Mouse (Mus musculus): ENCODE measurements around the gene Ifi44. TPM values are rescaled to one million over a fixed set of nuclear protein-coding genes. Genes with fewer than 3 reads are reported as not detected.
A peak's percentile ranks its signal among the peaks of the same experiment; 100 is the strongest.

Gene Ifi44
- under 1 TPM in 1 of 2 experiments, not detected in 1; 0.52 TPM for total RNA-seq (2021)
- long read RNA-seq, experiment 1 = 0 reads
- long read RNA-seq, experiment 2 = 0 reads

- intact Hi-C loops (cut with DNase I) = no loop called here
- DNase-seq = no peak
Observed at GRCm38 (mm10) chr3:151749737-151750136, at the start of gene Ifi44. TSS of gene Ifi44 (minus strand) at chr3:151749960.

- no peak for DNase-seq
- intact Hi-C loops (cut with DNase I) = no loop called here
Observed at GRCm38 (mm10) chr3:151788622-151789021, 38.9 kb upstream of the Ifi44 start.

- DNase-seq = peak in 1 of 2 experiments; percentile 27
- intact Hi-C loops (cut with DNase I) = loop anchor here (2.0 kb wide), 1 partner anchor 58 kb away; no protein-coding TSS in a partner anchor
Observed at GRCm38 (mm10) chr3:151775089-151775488, 25.3 kb upstream of the Ifi44 start.

- intact Hi-C loops (cut with DNase I) = no loop called here
- peak in 1 of 2 experiments; percentile 40 for DNase-seq
Observed at GRCm38 (mm10) chr3:151771074-151771473, 21.3 kb upstream of the Ifi44 start.

- DNase-seq = no peak
- intact Hi-C loops (cut with DNase I) = no loop called here
Observed at GRCm38 (mm10) chr3:151748514-151748913, 1.2 kb downstream of the Ifi44 start.

GRCm38 (mm10) chr3:151746058-151746457 lies 3.7 kb downstream of the Ifi44 start:
- DNase-seq = no peak
- intact Hi-C loops (cut with DNase I) = no loop called here

- intact Hi-C loops (cut with DNase I) = no loop called here
- no peak for DNase-seq
Observed at GRCm38 (mm10) chr3:151742223-151742622, 7.5 kb downstream of the Ifi44 start.

- DNase-seq = no peak
- intact Hi-C loops (cut with DNase I) = loop anchor here (2.0 to 5.0 kb wide), 2 partner anchors 59 to 376 kb away; no protein-coding TSS in a partner anchor
Observed at GRCm38 (mm10) chr3:151716246-151716645, 33.5 kb downstream of the Ifi44 start.

GRCm38 (mm10) chr3:151707335-151707734 lies 42.4 kb downstream of the Ifi44 start:
- DNase-seq = no peak
- intact Hi-C loops (cut with DNase I) = no loop called here

Other genes with a start within 250 kb of the Ifi44 start
- not detected for gene Ifi44l, start 12.9 kb upstream of the Ifi44 start, total RNA-seq (2021)
- gene Ptgfr, start 87.7 kb upstream of the Ifi44 start, total RNA-seq (2021) = 1 to 10 TPM; 1.4 to 1.9 TPM